Mouse (Mus musculus) MEL (cell line): ENCODE results near the gene Zdhhc14. TPM values are rescaled to one million over a fixed set of nuclear protein-coding genes. Genes with fewer than 3 reads are reported as not detected.

Experiments used
- DNase-seq: peaks from one replicate; pipeline ENCODE4 v3.0.0; 2011; ENCODE audit warnings: low read depth, low spot score
- H3K27ac ChIP-seq: 2 replicates; pipeline ENCODE4 v1.5.1; 2012; ENCODE audit warnings: low read depth, mild to moderate bottlenecking, control low read depth, low read length, moderate library complexity; ENCODE audit not compliant: control insufficient read depth
- H3K27me3 ChIP-seq, 2 experiments: fragments of 150-350 bp in 1 of 2; sonication (generic) in 1 of 2; 2 replicates each; pipeline ENCODE4 v1.6.1; 2012; ENCODE audit warnings: low read length in 2 of 2, mild to moderate bottlenecking in 2 of 2, improper control_type of control experiment in 1 of 2, moderate library complexity in 1 of 2; ENCODE audit not compliant: insufficient read depth in 2 of 2, control insufficient read depth in 1 of 2
- H3K36me3 ChIP-seq, 2 experiments: 2 replicates each; pipeline ENCODE4 v1.6.1; 2012 to 2014; ENCODE audit warnings: low read length in 2 of 2, improper control_type of control experiment in 1 of 2, inconsistent platforms in 1 of 2, mild to moderate bottlenecking in 1 of 2; ENCODE audit not compliant: insufficient read depth in 2 of 2, control insufficient read depth in 1 of 2
- H3K4me1 ChIP-seq, 2 experiments: fragments of 150-350 bp in 1 of 2; sonication (generic) in 1 of 2; 2 replicates each; pipeline ENCODE4 v1.6.1; 2012; ENCODE audit warnings: low read length in 2 of 2, improper control_type of control experiment in 1 of 2, mild to moderate bottlenecking in 1 of 2; ENCODE audit not compliant: insufficient read depth in 2 of 2, control insufficient read depth in 1 of 2
- H3K4me3 ChIP-seq, 2 experiments: fragments of 150-350 bp in 1 of 2; sonication (generic) in 1 of 2; 2 replicates each; pipeline ENCODE4 v1.5.1; 2012; ENCODE audit warnings: low read depth in 2 of 2, low read length in 2 of 2, mild to moderate bottlenecking in 2 of 2, moderate library complexity in 2 of 2, control low read depth in 1 of 2, improper control_type of control experiment in 1 of 2; ENCODE audit not compliant: control insufficient read depth in 1 of 2, insufficient read depth in 1 of 2
- H3K79me2 ChIP-seq: 2 replicates; pipeline ENCODE4 v1.6.1; 2012; ENCODE audit warnings: mild to moderate bottlenecking, low read length, moderate library complexity; ENCODE audit not compliant: control insufficient read depth, poor library complexity, insufficient read depth
- H3K9ac ChIP-seq: 2 replicates; pipeline ENCODE4 v1.6.1; 2012; ENCODE audit warnings: low read depth, mild to moderate bottlenecking, control low read depth, low read length, moderate library complexity; ENCODE audit not compliant: control insufficient read depth, poor library complexity, severe bottlenecking
- H3K9me3 ChIP-seq: fragments of 150-350 bp; sonication (generic); replicated peaks from 2 replicates; pipeline ENCODE4 v1.6.1; 2012; ENCODE audit warnings: mild to moderate bottlenecking, low read length, improper control_type of control experiment, moderate library complexity; ENCODE audit not compliant: insufficient read depth
- BHLHE40 ChIP-seq: IDR thresholded peaks from 2 replicates; pipeline ENCODE4 v1.6.1; 2012; ENCODE audit warnings: low read depth, mild to moderate bottlenecking, inconsistent platforms, low read length, improper control_type of control experiment, borderline replicate concordance
- CHD1 ChIP-seq: IDR thresholded peaks from 2 replicates; pipeline ENCODE4 v1.6.1; 2012; ENCODE audit warnings: low read depth, mild to moderate bottlenecking, inconsistent platforms, low read length, improper control_type of control experiment
- CHD2 ChIP-seq: IDR thresholded peaks from 2 replicates; pipeline ENCODE4 v1.6.1; 2011; ENCODE audit warnings: low read length, improper control_type of control experiment
- ELF1 ChIP-seq: IDR thresholded peaks from 2 replicates; pipeline ENCODE4 v1.6.1; 2014; ENCODE audit warnings: low read depth, mild to moderate bottlenecking, inconsistent platforms, low read length, improper control_type of control experiment, moderate library complexity
- EP300 ChIP-seq, 2 experiments: IDR thresholded peaks; 2 replicates each; pipeline ENCODE4 v1.6.1; 2011; ENCODE audit warnings: improper control_type of control experiment in 2 of 2, low read length in 2 of 2, low read depth in 1 of 2, mild to moderate bottlenecking in 1 of 2
- ETS1 ChIP-seq: IDR thresholded peaks from 2 replicates; pipeline ENCODE4 v1.6.1; 2012; ENCODE audit warnings: low read depth, mild to moderate bottlenecking, inconsistent platforms, low read length, improper control_type of control experiment, moderate library complexity
- GABPA ChIP-seq: IDR thresholded peaks from 2 replicates; pipeline ENCODE4 v1.6.1; 2012; ENCODE audit warnings: low read depth, mild to moderate bottlenecking, inconsistent platforms, low read length, improper control_type of control experiment, moderate library complexity
- GATA1 ChIP-seq: IDR thresholded peaks from 2 replicates; pipeline ENCODE4 v1.6.1; 2011; ENCODE audit warnings: low read depth, low read length, improper control_type of control experiment
- HCFC1 ChIP-seq: IDR thresholded peaks from 2 replicates; pipeline ENCODE4 v1.6.1; 2012; ENCODE audit warnings: low read depth, mild to moderate bottlenecking, inconsistent platforms, low read length, improper control_type of control experiment, moderate library complexity
- JUND ChIP-seq: IDR thresholded peaks from 2 replicates; pipeline ENCODE4 v1.6.1; 2011; ENCODE audit warnings: low read depth, mild to moderate bottlenecking, improper control_type of control experiment, low read length
- KAT2A ChIP-seq: conservative IDR thresholded peaks from 2 replicates; pipeline ENCODE4 v1.6.1; 2012; ENCODE audit warnings: low read depth, low read length, improper control_type of control experiment, inconsistent platforms
- MAFK ChIP-seq: IDR thresholded peaks from 2 replicates; pipeline ENCODE4 v1.6.1; 2011; ENCODE audit warnings: low read depth, mild to moderate bottlenecking, low read length, improper control_type of control experiment, borderline replicate concordance
- MYB ChIP-seq: IDR thresholded peaks from 2 replicates; pipeline ENCODE4 v1.6.1; 2011; ENCODE audit warnings: mild to moderate bottlenecking, low read depth, low read length, improper control_type of control experiment
- MYC ChIP-seq: IDR thresholded peaks from 2 replicates; pipeline ENCODE4 v1.6.1; 2011; ENCODE audit warnings: low read depth, mild to moderate bottlenecking, low read length, improper control_type of control experiment, moderate library complexity
- POLR2A ChIP-seq, 2 experiments: IDR thresholded peaks; 2 replicates each; pipeline ENCODE4 v1.6.1; 2011 to 2012; ENCODE audit warnings: low read length in 2 of 2, mild to moderate bottlenecking in 2 of 2, control low read depth in 1 of 2, improper control_type of control experiment in 1 of 2, low read depth in 1 of 2, moderate library complexity in 1 of 2; ENCODE audit not compliant: control insufficient read depth in 1 of 2, insufficient read depth in 1 of 2, poor library complexity in 1 of 2
- POLR2AphosphoS2 ChIP-seq: IDR thresholded peaks from 2 replicates; pipeline ENCODE4 v1.6.1; 2011; ENCODE audit warnings: low read length, improper control_type of control experiment
- POLR2AphosphoS5 ChIP-seq: IDR thresholded peaks from 2 replicates; pipeline ENCODE4 v1.6.1; 2012; ENCODE audit warnings: low read depth, borderline replicate concordance, mild to moderate bottlenecking, inconsistent platforms, low read length, moderate library complexity, mixed read lengths
- SMC3 ChIP-seq: IDR thresholded peaks from 2 replicates; pipeline ENCODE4 v1.6.1; 2011; ENCODE audit warnings: low read depth, low read length, improper control_type of control experiment
- TAL1 ChIP-seq: IDR thresholded peaks from 2 replicates; pipeline ENCODE4 v1.6.1; 2012; ENCODE audit warnings: mild to moderate bottlenecking, inconsistent platforms, low read length, moderate library complexity, mixed read lengths
- UBTF ChIP-seq: IDR thresholded peaks from 2 replicates; pipeline ENCODE4 v1.6.1; 2012; ENCODE audit warnings: low read depth, mild to moderate bottlenecking, inconsistent platforms, low read length, improper control_type of control experiment, moderate library complexity, borderline replicate concordance; ENCODE audit not compliant: insufficient read depth
- ZC3H11A ChIP-seq: IDR thresholded peaks from 2 replicates; pipeline ENCODE4 v1.6.1; 2012; ENCODE audit warnings: low read depth, mild to moderate bottlenecking, inconsistent platforms, low read length, improper control_type of control experiment
- ZNF384 ChIP-seq: IDR thresholded peaks from 2 replicates; pipeline ENCODE4 v1.6.1; 2012; ENCODE audit warnings: low read depth, mild to moderate bottlenecking, inconsistent platforms, low read length, improper control_type of control experiment
- polyA plus RNA-seq, 2 experiments: library from polyadenylated mRNA; stranded (reverse) in 1 of 2; unstranded in 1 of 2; fragments of >175 nt in 1 of 2; fragments of >200 nt in 1 of 2; gene quantifications; 2 replicates each; pipeline versions ENCODE4 v1.2.1 to v1.2.4; 2012; ENCODE audit warnings: low replicate concordance in 2 of 2, low read depth in 1 of 2; ENCODE audit not compliant: insufficient read length in 2 of 2, insufficient read depth in 1 of 2, missing spikeins in 1 of 2
- total RNA-seq: library from RNA; depleted of rRNA; stranded (reverse); fragments of 300-350 nt; gene quantifications from 2 replicates; pipeline ENCODE4 v1.2.3, GENCODE M21; 2012

Gene Zdhhc14
- total and polyA plus RNA-seq, 3 experiments: 3.4 to 4.9 TPM; not detected in 1

DNA sequence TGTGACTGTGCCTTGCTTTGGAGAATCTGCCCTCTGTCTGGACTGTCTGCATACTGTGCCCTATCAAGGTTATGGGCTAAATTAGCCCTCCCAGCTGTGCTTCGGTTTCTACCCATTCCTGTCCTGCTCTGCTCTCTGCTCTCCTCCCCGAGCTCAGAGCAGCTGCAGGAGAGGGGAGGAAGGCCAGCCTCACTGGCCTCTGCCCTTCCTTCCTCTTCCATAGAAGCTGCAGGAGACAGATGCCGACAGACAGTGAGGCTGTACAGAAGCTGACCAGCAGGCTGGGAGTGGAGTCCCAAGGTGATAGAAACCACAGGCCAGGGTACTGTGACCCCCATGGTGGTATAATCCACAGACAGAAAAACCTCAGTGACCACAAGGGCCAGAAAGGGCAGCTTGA lies 104.1 kb downstream of the Zdhhc14 start:
- no peak for DNase-seq
- Histone ChIP-seq H3K27ac (no peak overlapping the region), H3K9ac (no peak overlapping the region)

GRCm38 (mm10) chr17:5598999-5599398 lies 106.6 kb downstream of the Zdhhc14 start:
- Histone ChIP-seq H3K36me3 (no peaks in the 10 kb centered on the region), H3K27me3 (no peaks in the 10 kb centered on the region), H3K9ac (no peak overlapping the region), H3K4me1 (no peaks in the 10 kb centered on the region), H3K79me2 (no peaks in the 10 kb centered on the region), H3K4me3 (no peak overlapping the region), H3K27ac (no peak overlapping the region), H3K9me3 (no peaks in the 10 kb centered on the region)
- DNase-seq: no peak
- TF ChIP-seq BHLHE40 (no peak), JUND (no peak), MYC (no peak), SMC3 (no peak), ZC3H11A (no peak), ELF1 (no peak), CHD1 (no peak), TAL1 (no peak), POLR2AphosphoS5 (no peak), EP300 (IDR thresholded peaks at IDR 0.05; ENCODE audit: low read depth in 1 of 2, low read length in 2 of 2) (no peak), ETS1 (no peak), UBTF (no peak), POLR2AphosphoS2 (no peak), MYB (no peak), MAFK (no peak), KAT2A (no peak), HCFC1 (no peak), GATA1 (no peak), POLR2A (IDR thresholded peaks at IDR 0.05; ENCODE audit: control insufficient read depth in 1 of 2, insufficient read depth in 1 of 2, low read depth in 1 of 2, low read length in 2 of 2, poor library complexity in 1 of 2) (no peak)

More for the DNA sequence above, 104.1 kb downstream of the Zdhhc14 start:
- no peak for TF ChIP-seq ZNF384
- no peak for TF ChIP-seq GABPA
- TF ChIP-seq CHD2: no peak
- no peak for TF ChIP-seq EP300 (IDR thresholded peaks at IDR 0.05; ENCODE audit: low read depth in 1 of 2, low read length in 2 of 2)
- no peak for TF ChIP-seq UBTF
- TF ChIP-seq SMC3: no peak
- no peak for TF ChIP-seq MYC
- no peak for TF ChIP-seq JUND
- no peak for TF ChIP-seq ZC3H11A
- TF ChIP-seq, all 39 proteins: peak for 0
- H3K4me3 ChIP-seq: no peak overlapping the region
- H3K36me3 ChIP-seq: no peaks in the 10 kb centered on the region
- H3K4me1 ChIP-seq: no peaks in the 10 kb centered on the region
- no peaks in the 10 kb centered on the region for H3K9me3 ChIP-seq
- H3K79me2 ChIP-seq: no peaks in the 10 kb centered on the region
- H3K27me3 ChIP-seq: no peaks in the 10 kb centered on the region
